Mouse (Mus musculus) hindbrain, embryonic 14.5 days (tissue): ENCODE results near the gene Mtx1. TPM values are rescaled to one million over a fixed set of nuclear protein-coding genes. Genes with fewer than 3 reads are reported as not detected.
"Not testable (repeated sequence)": the region's sequence is repeated elsewhere in the genome, so short reads cannot be mapped to it uniquely, and the experiment has no call there.

ENCODE experiments used
- ATAC-seq: fragments of 200-750 bp; cut with Nextera tagmentation; 2 replicates; pipeline ENCODE4 v1.8.0; 2017; ENCODE audit warnings: moderate number of reproducible peaks, mild to moderate bottlenecking, moderate TSS enrichment, moderate library complexity; ENCODE audit not compliant: low FRiP score
- DNase-seq: peaks from one replicate; pipeline ENCODE4 v3.0.0-alpha.2; 2015; ENCODE audit warnings: low spot score
- H3K27ac ChIP-seq: fragments of 300-500 bp; sonication (generic); 2 replicates; pipeline ENCODE4 v1.5.1; 2014; ENCODE audit warnings: mild to moderate bottlenecking, moderate library complexity
- H3K27me3 ChIP-seq: fragments of 300-500 bp; sonication (generic); 2 replicates; pipeline ENCODE4 v1.6.1; 2014; ENCODE audit warnings: mild to moderate bottlenecking, low read length, mixed read lengths; ENCODE audit not compliant: control insufficient read depth, insufficient read depth
- H3K36me3 ChIP-seq: fragments of 300-500 bp; sonication (generic); replicated peaks from 2 replicates; pipeline ENCODE4 v1.6.1; 2014; ENCODE audit not compliant: control insufficient read depth, insufficient read depth
- H3K4me1 ChIP-seq: fragments of 300-500 bp; sonication (generic); replicated peaks from 2 replicates; pipeline ENCODE4 v1.6.1; 2014; ENCODE audit warnings: antibody characterized with exemption, low read length, mixed read lengths; ENCODE audit not compliant: control insufficient read depth, insufficient read depth
- H3K4me2 ChIP-seq: fragments of 300-500 bp; sonication (generic); replicated peaks from 2 replicates; pipeline ENCODE4 v1.6.1; 2014; ENCODE audit warnings: mild to moderate bottlenecking, moderate library complexity
- H3K4me3 ChIP-seq: fragments of 300-500 bp; sonication (generic); replicated peaks from 2 replicates; pipeline ENCODE4 v1.5.1; 2014; ENCODE audit warnings: mild to moderate bottlenecking, low read length
- H3K9ac ChIP-seq: fragments of 300-500 bp; sonication (generic); 2 replicates; pipeline ENCODE4 v1.6.1; 2014
- H3K9me3 ChIP-seq: fragments of 300-500 bp; sonication (generic); 2 replicates; pipeline ENCODE4 v1.6.1; 2016; ENCODE audit warnings: low read length; ENCODE audit not compliant: control insufficient read depth
- WGBS: fragments of 180-500 bp; shearing (Covaris S2); extraction: QIAGEN DNeasy Blood & Tissue Kit; methylation state at CpG from one replicate; pipeline ENCODE4 v1.1.7; 2014; 5-methylcytosine and 5-hydroxymethylcytosine counted together
- polyA plus RNA-seq: library from polyadenylated mRNA; unstranded; fragments of >200 nt; fragmentation: Nextera tagmentation; extraction: Ambion mirVana; gene quantifications from 2 replicates; pipeline ENCODE4 v1.2.1, GENCODE M21; 2014

The Mtx1 gene
- polyA plus RNA-seq, 1 experiment from 2014 or later, result 144 TPM

- H3K9me3 ChIP-seq, result no peaks in the 10 kb centered on the region
- H3K4me2 ChIP-seq, result no peak overlapping the region
- 92% methylated on average over 11 of the region's 11 CpGs for WGBS
- no peak for ATAC-seq
- no peak overlapping the region for H3K4me3 ChIP-seq
- no peak for DNase-seq
- H3K27ac ChIP-seq, result no peak overlapping the region
- peaks cover 8% of the 10 kb centered on the region for H3K4me1 ChIP-seq
- no peaks in the 10 kb centered on the region for H3K27me3 ChIP-seq
- peaks cover 79% of the 10 kb centered on the region for H3K36me3 ChIP-seq
- no peak overlapping the region for H3K9ac ChIP-seq
These were observed 52.0 kb downstream of the Mtx1 start for GRCm38 (mm10) chr3:89174844-89175243.

- Histone ChIP-seq H3K36me3 (peaks cover 53% of the 10 kb centered on the region), H3K27ac (no peak overlapping the region), H3K4me1 (peaks cover 20% of the 10 kb centered on the region; the same call in 1 of the 2 replicates), H3K4me3 (no peak overlapping the region), H3K9me3 (no peaks in the 10 kb centered on the region), H3K27me3 (no peaks in the 10 kb centered on the region), H3K9ac (no peak overlapping the region), H3K4me2 (no peak overlapping the region)
- DNase-seq (no peak), ATAC-seq (no peak)
- WGBS, result 94% methylated on average over 19 of the region's 19 CpGs
These were observed 59.9 kb downstream of the Mtx1 start for GRCm38 (mm10) chr3:89166945-89167344.

- no peaks in the 10 kb centered on the region for H3K9me3 ChIP-seq
- H3K4me3 ChIP-seq, result peak overlapping the region; percentile 97
- DNase-seq (no peak), ATAC-seq (no peak)
- 26% methylated on average over 12 of the region's 12 CpGs for WGBS
- peak overlapping the region; percentile 95 for H3K27ac ChIP-seq
- H3K36me3 ChIP-seq, result peaks cover 37% of the 10 kb centered on the region
- no peaks in the 10 kb centered on the region for H3K27me3 ChIP-seq
- H3K4me2 ChIP-seq, result peak overlapping the region; percentile 83
- peaks cover 20% of the 10 kb centered on the region; the same call in 1 of the 2 replicates for H3K4me1 ChIP-seq
- H3K9ac ChIP-seq, result peak overlapping the region; percentile 96
These were observed 61.5 kb downstream of the Mtx1 start for GRCm38 (mm10) chr3:89165268-89165870.

GRCm38 (mm10) chr3:89164506-89165267 is 62.2 kb downstream of the Mtx1 start, which contains the start of gene Clk2:
Gene Clk2 (plus strand): TSS chr3:89164795.
- Histone ChIP-seq H3K4me2 (peak within 1 kb of the TSS; percentile 83), H3K36me3 (peaks cover 30% of the 10 kb centered on the region), H3K4me1 (peaks cover 20% of the 10 kb centered on the region; the same call in 1 of the 2 replicates), H3K9ac (peak within 1 kb of the TSS; percentile 96), H3K9me3 (no peaks in the 10 kb centered on the region), H3K27me3 (no peaks in the 10 kb centered on the region), H3K4me3 (peak within 1 kb of the TSS; percentile 97), H3K27ac (peak within 1 kb of the TSS; percentile 95)
- ATAC-seq, result peak; percentile 96
- WGBS, result under 1% methylated on average over 57 of the region's 79 CpGs
- peak; percentile 94 for DNase-seq

- H3K4me2 ChIP-seq, result peak overlapping the region; percentile 83
- WGBS, result 74% methylated on average over 5 of the region's 5 CpGs
- peak overlapping the region; percentile 95; the same call in 1 of the 2 replicates for H3K27ac ChIP-seq
- peaks cover 21% of the 10 kb centered on the region for H3K36me3 ChIP-seq
- peaks cover 29% of the 10 kb centered on the region; the same call in 1 of the 2 replicates for H3K4me1 ChIP-seq
- H3K9ac ChIP-seq, result peak overlapping the region; percentile 96
- no peaks in the 10 kb centered on the region for H3K9me3 ChIP-seq
- H3K4me3 ChIP-seq, result peak overlapping the region; percentile 97
- DNase-seq (no peak), ATAC-seq (no peak)
- H3K27me3 ChIP-seq, result no peaks in the 10 kb centered on the region
These were observed 63.1 kb downstream of the Mtx1 start for GRCm38 (mm10) chr3:89163643-89164245.

- Histone ChIP-seq H3K9ac (no peak overlapping the region), H3K4me3 (no peak overlapping the region), H3K4me1 (peaks cover 34% of the 10 kb centered on the region; the same call in 1 of the 2 replicates), H3K27me3 (no peaks in the 10 kb centered on the region), H3K9me3 (no peaks in the 10 kb centered on the region), H3K27ac (no peak overlapping the region), H3K4me2 (no peak overlapping the region), H3K36me3 (peaks cover 15% of the 10 kb centered on the region)
- 91% methylated on average over 1 of the region's 1 CpGs for WGBS
- DNase-seq (no peak), ATAC-seq (no peak)
These were observed 63.8 kb downstream of the Mtx1 start for GRCm38 (mm10) chr3:89163123-89163522.

GRCm38 (mm10) chr3:89161786-89162185 is 65.1 kb downstream of the Mtx1 start:
- ATAC-seq (no peak), DNase-seq (no peak)
- Histone ChIP-seq H3K27ac (no peak overlapping the region), H3K4me1 (peaks cover 42% of the 10 kb centered on the region; the same call in 1 of the 2 replicates), H3K27me3 (no peaks in the 10 kb centered on the region), H3K9ac (no peak overlapping the region), H3K9me3 (no peaks in the 10 kb centered on the region), H3K4me3 (no peak overlapping the region), H3K36me3 (0 out of 2 replicates have a peak, but pooled peaks cover 1% of the 10 kb centered on the region), H3K4me2 (no peak overlapping the region)
- 85% methylated on average over 4 of the region's 4 CpGs for WGBS

- H3K9me3 ChIP-seq, H3K9ac ChIP-seq, H3K4me2 ChIP-seq, H3K27ac ChIP-seq, ATAC-seq, H3K4me3 ChIP-seq, H3K36me3 ChIP-seq, H3K27me3 ChIP-seq, DNase-seq: not testable (repeated sequence)
- H3K4me1 ChIP-seq, result peaks cover 40% of the 10 kb centered on the region; the same call in 1 of the 2 replicates
These were observed 65.7 kb downstream of the Mtx1 start for GRCm38 (mm10) chr3:89161207-89161606.
